Mouse (Mus musculus) neural tube, embryonic 13.5 days (tissue): ENCODE measurements around the gene Mpdz. TPM values are rescaled to one million over a fixed set of nuclear protein-coding genes. Genes with fewer than 3 reads are reported as not detected.

Source experiments
- ATAC-seq: fragments of 200-750 bp; cut with Nextera tagmentation; 2 replicates; pipeline ENCODE4 v1.8.0; 2017; ENCODE audit warnings: low read depth, mild to moderate bottlenecking, moderate TSS enrichment, moderate library complexity
- H3K27ac ChIP-seq: fragments of 300-500 bp; sonication (generic); replicated peaks from 2 replicates; pipeline ENCODE4 v1.5.1; 2015; ENCODE audit warnings: moderate library complexity, mild to moderate bottlenecking, inconsistent platforms
- H3K27me3 ChIP-seq: fragments of 300-500 bp; sonication (generic); 2 replicates; pipeline ENCODE4 v1.6.1; 2015; ENCODE audit warnings: mild to moderate bottlenecking, inconsistent platforms
- H3K36me3 ChIP-seq: fragments of 300-500 bp; sonication (generic); 2 replicates; pipeline ENCODE4 v1.6.1; 2015; ENCODE audit warnings: mild to moderate bottlenecking, inconsistent platforms
- H3K4me1 ChIP-seq: fragments of 300-500 bp; sonication (generic); replicated peaks from 2 replicates; pipeline ENCODE4 v1.6.1; 2015; ENCODE audit warnings: inconsistent platforms
- H3K4me2 ChIP-seq: fragments of 300-500 bp; sonication (generic); 2 replicates; pipeline ENCODE4 v1.6.1; 2015; ENCODE audit warnings: inconsistent platforms, mild to moderate bottlenecking, moderate library complexity
- H3K4me3 ChIP-seq: fragments of 300-500 bp; sonication (generic); 2 replicates; pipeline ENCODE4 v1.5.1; 2015; ENCODE audit warnings: mild to moderate bottlenecking, inconsistent platforms
- H3K9ac ChIP-seq: fragments of 300-500 bp; sonication (generic); 2 replicates; pipeline ENCODE4 v1.6.1; 2015; ENCODE audit warnings: moderate library complexity, mild to moderate bottlenecking, inconsistent platforms
- H3K9me3 ChIP-seq: fragments of 300-500 bp; sonication (generic); 2 replicates; pipeline ENCODE4 v1.6.1; 2016; ENCODE audit warnings: inconsistent platforms
- WGBS: fragments of 180-500 bp; shearing (Covaris S2); methylation state at CpG from one replicate; pipeline ENCODE4 v1.1.7; 2015; 5-methylcytosine and 5-hydroxymethylcytosine counted together
- polyA plus RNA-seq: library from polyadenylated mRNA; unstranded; fragments of >200 nt; fragmentation: Nextera tagmentation; extraction: Ambion mirVana; gene quantifications from 2 replicates; pipeline ENCODE4 v1.2.1, GENCODE M21; 2015

Mpdz gene
- polyA plus RNA-seq, 1 experiment from 2014 or later = 12.3 TPM

GRCm38 (mm10) chr4:81387644-81388043 is 55.0 kb downstream of the Mpdz start:
- no peak overlapping the region for H3K9ac ChIP-seq
- H3K36me3 ChIP-seq = peaks cover 12% of the 10 kb centered on the region; the same call in 1 of the 2 replicates
- no peaks in the 10 kb centered on the region for H3K9me3 ChIP-seq
- no peak overlapping the region for H3K4me3 ChIP-seq
- H3K4me2 ChIP-seq = no peak overlapping the region
- H3K27ac ChIP-seq = no peak overlapping the region
- ATAC-seq = no peak
- WGBS = 87% methylated on average over 2 of the region's 2 CpGs
- H3K27me3 ChIP-seq = no peaks in the 10 kb centered on the region
- H3K4me1 ChIP-seq = peaks cover 8% of the 10 kb centered on the region

- Histone ChIP-seq H3K4me1 (no peaks in the 10 kb centered on the region), H3K4me3 (no peak overlapping the region), H3K27me3 (no peaks in the 10 kb centered on the region), H3K9me3 (no peaks in the 10 kb centered on the region), H3K4me2 (no peak overlapping the region), H3K36me3 (no peaks in the 10 kb centered on the region), H3K27ac (no peak overlapping the region), H3K9ac (no peak overlapping the region)
- no peak for ATAC-seq
- WGBS = 97% methylated on average over 4 of the region's 4 CpGs
Measured at GRCm38 (mm10) chr4:81372355-81372754, 70.3 kb downstream of the Mpdz start.

GRCm38 (mm10) chr4:81351368-81351767 is 91.2 kb downstream of the Mpdz start:
- no peak overlapping the region for H3K4me3 ChIP-seq
- H3K9ac ChIP-seq = no peak overlapping the region
- peaks cover 19% of the 10 kb centered on the region; the same call in 1 of the 2 replicates for H3K36me3 ChIP-seq
- H3K4me2 ChIP-seq = no peak overlapping the region
- no peak overlapping the region for H3K27ac ChIP-seq
- H3K4me1 ChIP-seq = no peaks in the 10 kb centered on the region; the same call in 1 of the 2 replicates
- H3K27me3 ChIP-seq = no peaks in the 10 kb centered on the region
- ATAC-seq = no peak
- no peaks in the 10 kb centered on the region for H3K9me3 ChIP-seq
- 45% methylated on average over 3 of the region's 3 CpGs for WGBS

- Histone ChIP-seq H3K27me3 (no peaks in the 10 kb centered on the region), H3K9ac (no peak overlapping the region), H3K4me1 (no peaks in the 10 kb centered on the region; the same call in 1 of the 2 replicates), H3K27ac (no peak overlapping the region), H3K36me3 (peaks cover 12% of the 10 kb centered on the region; the same call in 1 of the 2 replicates), H3K4me2 (no peak overlapping the region), H3K4me3 (no peak overlapping the region), H3K9me3 (no peaks in the 10 kb centered on the region)
- WGBS = 89% methylated on average over 7 of the region's 7 CpGs
- no peak for ATAC-seq
Measured at GRCm38 (mm10) chr4:81348646-81349045, 94.0 kb downstream of the Mpdz start.

- H3K4me2 ChIP-seq = no peak overlapping the region
- H3K36me3 ChIP-seq = peaks cover 12% of the 10 kb centered on the region; the same call in 1 of the 2 replicates
- H3K27me3 ChIP-seq = no peaks in the 10 kb centered on the region
- H3K4me1 ChIP-seq = no peaks in the 10 kb centered on the region
- 92% methylated on average over 3 of the region's 3 CpGs for WGBS
- no peaks in the 10 kb centered on the region for H3K9me3 ChIP-seq
- no peak overlapping the region for H3K27ac ChIP-seq
- H3K9ac ChIP-seq = no peak overlapping the region
- H3K4me3 ChIP-seq = no peak overlapping the region
- no peak for ATAC-seq
Measured at GRCm38 (mm10) chr4:81345141-81345540, 97.5 kb downstream of the Mpdz start.

- Histone ChIP-seq H3K27ac (peak overlapping the region; percentile 25; the same call in 1 of the 2 replicates), H3K36me3 (no peaks in the 10 kb centered on the region), H3K4me2 (no peak overlapping the region), H3K9ac (no peak overlapping the region), H3K27me3 (no peaks in the 10 kb centered on the region), H3K9me3 (no peaks in the 10 kb centered on the region), H3K4me3 (no peak overlapping the region), H3K4me1 (peaks cover 14% of the 10 kb centered on the region)
- no peak for ATAC-seq
- WGBS = 77% methylated on average over 2 of the region's 2 CpGs
Measured at GRCm38 (mm10) chr4:81333628-81333991, 109.0 kb downstream of the Mpdz start.

- Histone ChIP-seq H3K36me3 (no peaks in the 10 kb centered on the region), H3K9ac (no peak overlapping the region), H3K27me3 (no peaks in the 10 kb centered on the region), H3K27ac (peak overlapping the region; percentile 25; the same call in 1 of the 2 replicates), H3K9me3 (no peaks in the 10 kb centered on the region), H3K4me1 (peaks cover 14% of the 10 kb centered on the region), H3K4me3 (no peak overlapping the region), H3K4me2 (no peak overlapping the region)
- peak; percentile 77 for ATAC-seq
- WGBS = 56% methylated on average over 11 of the region's 11 CpGs
Measured at GRCm38 (mm10) chr4:81332901-81333627, 109.6 kb downstream of the Mpdz start.

GRCm38 (mm10) chr4:81332439-81332841 is 110.2 kb downstream of the Mpdz start:
- H3K9me3 ChIP-seq = no peaks in the 10 kb centered on the region
- 67% methylated on average over 6 of the region's 6 CpGs for WGBS
- H3K27me3 ChIP-seq = no peaks in the 10 kb centered on the region
- no peaks in the 10 kb centered on the region for H3K36me3 ChIP-seq
- ATAC-seq = no peak
- peaks cover 14% of the 10 kb centered on the region for H3K4me1 ChIP-seq
- H3K4me2 ChIP-seq = no peak overlapping the region
- H3K27ac ChIP-seq = 0 out of 2 replicates have a peak overlapping the region, but pooled peaks have one; percentile 25
- H3K9ac ChIP-seq = no peak overlapping the region
- H3K4me3 ChIP-seq = no peak overlapping the region

- H3K4me2 ChIP-seq = no peak overlapping the region
- ATAC-seq = no peak
- WGBS = 94% methylated on average over 2 of the region's 2 CpGs
- no peaks in the 10 kb centered on the region for H3K36me3 ChIP-seq
- H3K4me1 ChIP-seq = peaks cover 4% of the 10 kb centered on the region; the same call in 1 of the 2 replicates
- no peak overlapping the region for H3K27ac ChIP-seq
- H3K9me3 ChIP-seq = no peaks in the 10 kb centered on the region
- H3K27me3 ChIP-seq = no peaks in the 10 kb centered on the region
- H3K4me3 ChIP-seq = no peak overlapping the region
- no peak overlapping the region for H3K9ac ChIP-seq
Measured at GRCm38 (mm10) chr4:81327694-81328093, 114.9 kb downstream of the Mpdz start.

GRCm38 (mm10) chr4:81323853-81324252 is 118.8 kb downstream of the Mpdz start:
- Histone ChIP-seq H3K4me1 (no peaks in the 10 kb centered on the region), H3K27me3 (no peaks in the 10 kb centered on the region), H3K36me3 (peaks cover 3% of the 10 kb centered on the region; the same call in 1 of the 2 replicates), H3K4me2 (no peak overlapping the region), H3K9ac (no peak overlapping the region), H3K27ac (no peak overlapping the region), H3K9me3 (no peaks in the 10 kb centered on the region), H3K4me3 (no peak overlapping the region)
- WGBS = 95% methylated on average over 4 of the region's 4 CpGs
- no peak for ATAC-seq

GRCm38 (mm10) chr4:81322232-81322631 is 120.4 kb downstream of the Mpdz start:
- Histone ChIP-seq H3K4me3 (no peak overlapping the region), H3K9ac (no peak overlapping the region), H3K27me3 (no peaks in the 10 kb centered on the region), H3K36me3 (peaks cover 10% of the 10 kb centered on the region; the same call in 1 of the 2 replicates), H3K4me2 (no peak overlapping the region), H3K9me3 (no peaks in the 10 kb centered on the region), H3K27ac (no peak overlapping the region), H3K4me1 (no peaks in the 10 kb centered on the region)
- ATAC-seq = no peak
- WGBS = 82% methylated on average over 3 of the region's 3 CpGs

- Histone ChIP-seq H3K4me1 (no peaks in the 10 kb centered on the region), H3K9me3 (no peaks in the 10 kb centered on the region), H3K27ac (no peak overlapping the region), H3K36me3 (peaks cover 10% of the 10 kb centered on the region; the same call in 1 of the 2 replicates), H3K4me2 (no peak overlapping the region), H3K9ac (no peak overlapping the region), H3K27me3 (no peaks in the 10 kb centered on the region), H3K4me3 (no peak overlapping the region)
- 82% methylated on average over 5 of the region's 5 CpGs for WGBS
- ATAC-seq = no peak
Measured at GRCm38 (mm10) chr4:81314618-81315017, 128.0 kb downstream of the Mpdz start.

- Histone ChIP-seq H3K4me1 (no peaks in the 10 kb centered on the region), H3K9me3 (no peaks in the 10 kb centered on the region), H3K27me3 (no peaks in the 10 kb centered on the region), H3K4me2 (no peak overlapping the region), H3K36me3 (peaks cover 7% of the 10 kb centered on the region; the same call in 1 of the 2 replicates), H3K9ac (no peak overlapping the region), H3K4me3 (no peak overlapping the region), H3K27ac (no peak overlapping the region)
- no peak for ATAC-seq
- WGBS = 77% methylated on average over 4 of the region's 4 CpGs
Measured at GRCm38 (mm10) chr4:81313246-81313645, 129.4 kb downstream of the Mpdz start.
